8 mouse cellular contexts compared by ENCODE assay signal in the genomic region with DNA sequence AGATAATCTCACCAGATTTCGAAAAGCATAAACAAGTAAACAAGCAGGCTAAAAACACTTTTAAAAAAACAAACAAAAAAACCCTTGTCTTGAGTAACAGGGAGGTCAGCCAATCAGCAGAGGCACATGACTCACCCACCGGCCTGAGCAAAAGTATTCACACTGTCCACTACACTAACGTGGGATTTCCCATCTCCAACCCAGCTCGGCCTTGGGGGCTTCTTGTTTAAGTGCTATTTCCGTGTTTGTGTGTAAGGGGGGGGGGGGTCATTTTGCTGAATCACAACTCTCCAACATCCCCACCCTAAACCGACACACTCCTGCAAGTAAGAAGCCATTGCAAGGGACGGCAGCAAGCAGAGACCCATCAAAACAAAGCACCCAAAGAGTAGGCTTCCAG. TPM values are rescaled to one million over a fixed set of nuclear protein-coding genes. Genes with fewer than 3 reads are reported as not detected.
A peak's percentile ranks its signal among the peaks of the same experiment; 100 is the strongest.
DNase-seq lines count a peak whose midpoint lies in the region; ATAC-seq and TF ChIP-seq lines count a peak whose summit lies in the region.

No protein-coding gene starts in this region.

- H3K4me1 ChIP-seq in ES-Bruce4 (ENCODE audit: control insufficient read depth, insufficient read depth, low read length): no peaks in the 10 kb centered on the region
- peaks cover 37% of the 10 kb centered on the region for H3K4me1 ChIP-seq in forebrain, embryonic 10.5 days
- H3K4me1 ChIP-seq in hindbrain, embryonic 14.5 days (replicated peaks; ENCODE audit: control insufficient read depth, insufficient read depth, low read length): peaks cover 35% of the 10 kb centered on the region
- H3K4me1 ChIP-seq in midbrain, embryonic 16.5 days (ENCODE audit: control insufficient read depth, insufficient read depth, low read length): peaks cover 37% of the 10 kb centered on the region

- 10% methylated on average over 7 of the region's 7 CpGs for WGBS in forebrain, embryonic 10.5 days
- WGBS in hindbrain, embryonic 14.5 days: 10% methylated on average over 7 of the region's 7 CpGs
- 8% methylated on average over 7 of the region's 7 CpGs for WGBS in midbrain, embryonic 16.5 days

- peak overlapping the region; percentile 84 for H3K27ac ChIP-seq in ES-Bruce4 (ENCODE audit: insufficient read depth, low read length)
- peak overlapping the region; percentile 99 for H3K27ac ChIP-seq in forebrain, embryonic 10.5 days
- peak overlapping the region; percentile 100 for H3K27ac ChIP-seq in hindbrain, embryonic 14.5 days
- H3K27ac ChIP-seq in midbrain, embryonic 16.5 days (ENCODE audit: low read length): peak overlapping the region; percentile 99

- peak; percentile 5; the same call in 1 of the 2 replicates for ATAC-seq in hindbrain, embryonic 14.5 days (ENCODE audit: low FRiP score)
- peak; percentile 12 for ATAC-seq in midbrain, embryonic 16.5 days

- no peak for TF ChIP-seq CTCF in ES-Bruce4 (IDR thresholded peaks at IDR 0.05; ENCODE audit: low read depth, low read length)

- DNase-seq in adipocyte (ENCODE audit: low spot score) (peak; percentile 77), liver (peak; percentile 33)
- no peak for DNase-seq in forebrain, embryonic 10.5 days (ENCODE audit: extremely low spot score, low spot score)
- no peak for DNase-seq in hindbrain, embryonic 14.5 days (ENCODE audit: low spot score)
- no peak for DNase-seq in thymus, postnatal 25 days
- DNase-seq in right cerebral cortex, postnatal 25 days: no peak

- no peak for TF ChIP-seq POLR2A in ES-Bruce4 (IDR thresholded peaks at IDR 0.05; ENCODE audit: insufficient read depth, low read length)

- peak overlapping the region; percentile 95 for H3K4me3 ChIP-seq in ES-Bruce4 (ENCODE audit: low read depth, low read length)
- peak overlapping the region; percentile 98 for H3K4me3 ChIP-seq in forebrain, embryonic 10.5 days
- peak overlapping the region; percentile 98 for H3K4me3 ChIP-seq in hindbrain, embryonic 14.5 days (replicated peaks; ENCODE audit: low read length)
- peak overlapping the region; percentile 96 for H3K4me3 ChIP-seq in midbrain, embryonic 16.5 days (ENCODE audit: low read depth, low read length)

- H3K36me3 ChIP-seq in ES-Bruce4 (ENCODE audit: control insufficient read depth, insufficient read depth, low read length, poor library complexity, severe bottlenecking): no peaks in the 10 kb centered on the region
- peaks cover 10% of the 10 kb centered on the region for H3K36me3 ChIP-seq in forebrain, embryonic 10.5 days (replicated peaks)
- no peaks in the 10 kb centered on the region for H3K36me3 ChIP-seq in hindbrain, embryonic 14.5 days (replicated peaks; ENCODE audit: control insufficient read depth, insufficient read depth)
- no peaks in the 10 kb centered on the region for H3K36me3 ChIP-seq in midbrain, embryonic 16.5 days (ENCODE audit: control insufficient read depth, insufficient read depth, low read length)

- H3K4me2 ChIP-seq in hindbrain, embryonic 14.5 days (replicated peaks): peak overlapping the region; percentile 87
- H3K4me2 ChIP-seq in midbrain, embryonic 16.5 days (ENCODE audit: low read length): peak overlapping the region; percentile 64

- TF ChIP-seq EP300 in ES-Bruce4 (IDR thresholded peaks at IDR 0.05; ENCODE audit: insufficient read depth, low read depth, low read length): no peak

- no peaks in the 10 kb centered on the region for H3K9me3 ChIP-seq in ES-Bruce4 (replicated peaks; ENCODE audit: control insufficient read depth, insufficient read depth, low read length, poor library complexity, severe bottlenecking)
- no peaks in the 10 kb centered on the region for H3K9me3 ChIP-seq in forebrain, embryonic 10.5 days
- H3K9me3 ChIP-seq in hindbrain, embryonic 14.5 days (ENCODE audit: control insufficient read depth, low read length): no peaks in the 10 kb centered on the region
- no peaks in the 10 kb centered on the region for H3K9me3 ChIP-seq in midbrain, embryonic 16.5 days (replicated peaks; ENCODE audit: control insufficient read depth, low read length, poor library complexity, severe bottlenecking)

- peak overlapping the region; percentile 98 for H3K9ac ChIP-seq in ES-Bruce4 (ENCODE audit: low read depth, poor library complexity, severe bottlenecking)
- peak overlapping the region; percentile 98 for H3K9ac ChIP-seq in hindbrain, embryonic 14.5 days
- peak overlapping the region; percentile 99 for H3K9ac ChIP-seq in midbrain, embryonic 16.5 days (ENCODE audit: low read depth, low read length)

- no peaks in the 10 kb centered on the region for H3K27me3 ChIP-seq in ES-Bruce4 (ENCODE audit: control insufficient read depth, insufficient read depth, low read length, poor library complexity, severe bottlenecking)
- H3K27me3 ChIP-seq in forebrain, embryonic 10.5 days (ENCODE audit: poor library complexity, severe bottlenecking): no peaks in the 10 kb centered on the region
- H3K27me3 ChIP-seq in hindbrain, embryonic 14.5 days (ENCODE audit: control insufficient read depth, insufficient read depth, low read length): no peaks in the 10 kb centered on the region
- no peaks in the 10 kb centered on the region for H3K27me3 ChIP-seq in midbrain, embryonic 16.5 days (ENCODE audit: control insufficient read depth, insufficient read depth, low read depth, low read length)

RNA-seq across cellular contexts. Expression of a gene that starts 1.2 kb away (rescaled TPM):
- polyA plus RNA-seq in ES-Bruce4 (2011; ENCODE audit: insufficient read depth, insufficient read length, low read depth, missing spikeins): 190 and 191 TPM in 2 replicates
- 112 and 113 TPM in 2 replicates for polyA plus RNA-seq in forebrain, embryonic 10.5 days (2016; fragmentation: Nextera tagmentation; extraction: Ambion mirVana)
- polyA plus RNA-seq in hindbrain, embryonic 14.5 days (2014; fragmentation: Nextera tagmentation; extraction: Ambion mirVana): 87.9 and 89.3 TPM in 2 replicates
- polyA plus RNA-seq in midbrain, embryonic 16.5 days (2015; fragmentation: Nextera tagmentation; extraction: Ambion mirVana): 84.3 and 84.6 TPM in 2 replicates

RNA-seq across cellular contexts. Expression of a gene that starts 37.7 kb away (rescaled TPM):
- polyA plus RNA-seq in ES-Bruce4 (2011; ENCODE audit: insufficient read depth, insufficient read length, low read depth, missing spikeins): 135 and 154 TPM in 2 replicates
- 144 and 147 TPM in 2 replicates for polyA plus RNA-seq in forebrain, embryonic 10.5 days (2016; fragmentation: Nextera tagmentation; extraction: Ambion mirVana)
- 41.8 and 46.2 TPM in 2 replicates for polyA plus RNA-seq in hindbrain, embryonic 14.5 days (2014; fragmentation: Nextera tagmentation; extraction: Ambion mirVana)
- polyA plus RNA-seq in midbrain, embryonic 16.5 days (2015; fragmentation: Nextera tagmentation; extraction: Ambion mirVana): 101 and 109 TPM in 2 replicates

Comparison
In these comparisons a context has a peak if more than half of its experiments do, and no peak if none do; other contexts are left out.
1. DNase-seq: peak in adipocyte (single experiment) and liver (single experiment); none in forebrain, embryonic 10.5 days (single experiment), hindbrain, embryonic 14.5 days (single experiment), thymus, postnatal 25 days (single experiment) and right cerebral cortex, postnatal 25 days (single experiment).
2. Peak in every context shown above with its lines, with median percentiles within 50 percentile points of each other: H3K27ac ChIP-seq, H3K4me3 ChIP-seq and H3K9ac ChIP-seq.